Mouse (Mus musculus) heart, embryonic 14.5 days (tissue): ENCODE measurements around the gene Slc52a3. TPM values are rescaled to one million over a fixed set of nuclear protein-coding genes. Genes with fewer than 3 reads are reported as not detected.

Source experiments
- ATAC-seq: fragments of 200-750 bp; cut with Nextera tagmentation; 2 replicates; pipeline ENCODE4 v1.8.0; 2017; ENCODE audit warnings: low read depth, moderate TSS enrichment; ENCODE audit not compliant: insufficient number of reproducible peaks, insufficient read depth, low FRiP score
- H3K27ac ChIP-seq, 2 experiments: fragments of 200-500 bp in 1 of 2; fragments of 300-500 bp in 1 of 2; sonication (generic) in 1 of 2; replicated peaks in 1 of 2; 2 replicates each; pipeline ENCODE4 v1.5.1; 2012 to 2014; ENCODE audit warnings: low read depth in 2 of 2, low read length in 2 of 2, control low read depth in 1 of 2, mild to moderate bottlenecking in 1 of 2, mixed read lengths in 1 of 2; ENCODE audit not compliant: control insufficient read depth in 1 of 2, insufficient read depth in 1 of 2
- H3K27me3 ChIP-seq: fragments of 300-500 bp; sonication (generic); 2 replicates; pipeline ENCODE4 v1.6.1; 2014; ENCODE audit warnings: mild to moderate bottlenecking, low read length, control low read depth; ENCODE audit not compliant: control insufficient read depth, insufficient read depth
- H3K36me3 ChIP-seq: fragments of 300-500 bp; sonication (generic); 2 replicates; pipeline ENCODE4 v1.6.1; 2014; ENCODE audit warnings: mild to moderate bottlenecking, control low read depth, low read length, mixed read lengths; ENCODE audit not compliant: control insufficient read depth, insufficient read depth
- H3K4me1 ChIP-seq, 2 experiments: fragments of 200-500 bp in 1 of 2; fragments of 300-500 bp in 1 of 2; sonication (generic) in 1 of 2; 2 replicates each; pipeline ENCODE4 v1.6.1; 2012 to 2014; ENCODE audit warnings: low read length in 2 of 2, control low read depth in 1 of 2, mixed read lengths in 1 of 2; ENCODE audit not compliant: control insufficient read depth in 2 of 2, insufficient read depth in 2 of 2
- H3K4me2 ChIP-seq: fragments of 300-500 bp; sonication (generic); 2 replicates; pipeline ENCODE4 v1.6.1; 2014; ENCODE audit warnings: mild to moderate bottlenecking, low read length
- H3K4me3 ChIP-seq, 2 experiments: fragments of 200-500 bp in 1 of 2; fragments of 300-500 bp in 1 of 2; sonication (generic) in 1 of 2; 2 replicates each; pipeline ENCODE4 v1.5.1; 2012 to 2014; ENCODE audit warnings: low read length in 2 of 2, mild to moderate bottlenecking in 2 of 2, control low read depth in 1 of 2, low read depth in 1 of 2, moderate library complexity in 1 of 2; ENCODE audit not compliant: control insufficient read depth in 1 of 2, insufficient read depth in 1 of 2
- H3K9ac ChIP-seq: fragments of 300-500 bp; sonication (generic); 2 replicates; pipeline ENCODE4 v1.6.1; 2014; ENCODE audit warnings: mild to moderate bottlenecking, low read length
- H3K9me3 ChIP-seq: fragments of 300-500 bp; sonication (generic); 2 replicates; pipeline ENCODE4 v1.6.1; 2016; ENCODE audit warnings: low read length, control low read depth; ENCODE audit not compliant: control insufficient read depth
- WGBS: fragments of 180-500 bp; shearing (Covaris S2); extraction: QIAGEN DNeasy Blood & Tissue Kit; methylation state at CpG from one replicate; pipeline ENCODE4 v1.1.7; 2014; 5-methylcytosine and 5-hydroxymethylcytosine counted together
- polyA plus RNA-seq: library from polyadenylated mRNA; unstranded; fragments of >200 nt; fragmentation: Nextera tagmentation; extraction: Ambion mirVana; gene quantifications from 2 replicates; pipeline ENCODE4 v1.2.1, GENCODE M21; 2014

The Slc52a3 gene
- polyA plus RNA-seq, 1 experiment from 2014 or later = 0.22 TPM

- Histone ChIP-seq H3K4me1 (peaks cover 31 to 41% of the 10 kb centered on the region in 2 experiments), H3K9ac (no peak overlapping the region), H3K4me3 (no peak overlapping the region), H3K4me2 (no peak overlapping the region), H3K27ac (no peak overlapping the region), H3K36me3 (no peaks in the 10 kb centered on the region), H3K27me3 (peaks cover 26% of the 10 kb centered on the region), H3K9me3 (no peaks in the 10 kb centered on the region)
- whole genome bisulfite sequencing = 87% methylated on average over 3 of the region's 3 CpGs
- no peak for ATAC-seq
Observed at GRCm38 (mm10) chr2:151976067-151976466, 20.2 kb upstream of the Slc52a3 start.

GRCm38 (mm10) chr2:151977689-151978440, 18.4 kb upstream of the Slc52a3 start:
- Histone ChIP-seq H3K27me3 (peaks cover 20% of the 10 kb centered on the region), H3K4me2 (no peak overlapping the region), H3K4me3 (no peak overlapping the region), H3K9me3 (no peaks in the 10 kb centered on the region), H3K36me3 (no peaks in the 10 kb centered on the region), H3K27ac (no peak overlapping the region), H3K9ac (no peak overlapping the region), H3K4me1 (peaks cover 23 to 34% of the 10 kb centered on the region in 2 experiments)
- ATAC-seq = no peak
- whole genome bisulfite sequencing = 79% methylated on average over 4 of the region's 4 CpGs

GRCm38 (mm10) chr2:151978494-151978893, 17.8 kb upstream of the Slc52a3 start:
- Histone ChIP-seq H3K9ac (no peak overlapping the region), H3K27me3 (peaks cover 18% of the 10 kb centered on the region), H3K9me3 (no peaks in the 10 kb centered on the region), H3K4me2 (0 out of 2 replicates have a peak overlapping the region, but pooled peaks have one; percentile 92), H3K4me1 (peaks cover 17 to 27% of the 10 kb centered on the region in 2 experiments), H3K27ac (no peak overlapping the region), H3K36me3 (no peaks in the 10 kb centered on the region), H3K4me3 (no peak overlapping the region)
- 82% methylated on average over 6 of the region's 6 CpGs for WGBS
- ATAC-seq = no peak

GRCm38 (mm10) chr2:151979470-151980354, 16.6 kb upstream of the Slc52a3 start, which contains the start of gene Fam110a:
TSS of gene Fam110a (minus strand) at chr2:151980219.
- H3K9me3 ChIP-seq = no peaks in the 10 kb centered on the region

GRCm38 (mm10) chr2:151980355-151980693, 16.0 kb upstream of the Slc52a3 start:
- H3K9me3 ChIP-seq = no peaks in the 10 kb centered on the region
- H3K36me3 ChIP-seq = no peaks in the 10 kb centered on the region
- H3K4me1 ChIP-seq = peaks cover 11 to 19% of the 10 kb centered on the region in 2 experiments
- WGBS = 46% methylated on average over 3 of the region's 3 CpGs
- peak overlapping the region; percentile 73 for H3K9ac ChIP-seq
- no peak for ATAC-seq
- H3K27me3 ChIP-seq = 0 out of 2 replicates have a peak, but pooled peaks cover under 1% of the 10 kb centered on the region
- peak overlapping the region; percentile 54 to 97 for H3K4me3 ChIP-seq
- no peak overlapping the region for H3K27ac ChIP-seq
- peak overlapping the region; percentile 92 for H3K4me2 ChIP-seq

More at GRCm38 (mm10) chr2:151979470-151980354, 16.6 kb upstream of the Slc52a3 start, which contains the start of gene Fam110a:
- H3K27me3 ChIP-seq = peaks cover 7% of the 10 kb centered on the region; the same call in 1 of the 2 replicates
- whole genome bisulfite sequencing = under 1% methylated on average over 41 of the region's 46 CpGs
- H3K4me2 ChIP-seq = peak within 1 kb of the TSS; percentile 92
- H3K27ac ChIP-seq = 0 out of 4 replicates have a peak within 1 kb of the TSS, but pooled peaks have one; percentile 4 to 27
- H3K4me3 ChIP-seq = peak within 1 kb of the TSS; percentile 54 to 97
- peak; percentile 78 for ATAC-seq
- H3K36me3 ChIP-seq = no peaks in the 10 kb centered on the region
- peaks cover 11 to 19% of the 10 kb centered on the region in 2 experiments for H3K4me1 ChIP-seq
- peak within 1 kb of the TSS; percentile 73 for H3K9ac ChIP-seq

GRCm38 (mm10) chr2:151981268-151981667, 15.0 kb upstream of the Slc52a3 start:
- no peak overlapping the region for H3K4me2 ChIP-seq
- peaks cover 11 to 19% of the 10 kb centered on the region in 2 experiments for H3K4me1 ChIP-seq
- no peaks in the 10 kb centered on the region for H3K36me3 ChIP-seq
- no peak for ATAC-seq
- no peak overlapping the region for H3K27ac ChIP-seq
- 72% methylated on average over 6 of the region's 6 CpGs for WGBS
- H3K4me3 ChIP-seq = no peak overlapping the region
- H3K9ac ChIP-seq = no peak overlapping the region
- no peaks in the 10 kb centered on the region for H3K27me3 ChIP-seq
- H3K9me3 ChIP-seq = no peaks in the 10 kb centered on the region

GRCm38 (mm10) chr2:151982476-151982875, 13.8 kb upstream of the Slc52a3 start:
- H3K27ac ChIP-seq = no peak overlapping the region
- ATAC-seq = no peak
- H3K4me2 ChIP-seq = no peak overlapping the region
- H3K27me3 ChIP-seq = no peaks in the 10 kb centered on the region
- no peaks in the 10 kb centered on the region for H3K9me3 ChIP-seq
- no peak overlapping the region for H3K4me3 ChIP-seq
- no peaks in the 10 kb centered on the region for H3K36me3 ChIP-seq
- H3K9ac ChIP-seq = no peak overlapping the region
- H3K4me1 ChIP-seq = peaks cover 11 to 19% of the 10 kb centered on the region in 2 experiments
